Mouse (Mus musculus) spleen, embryonic (tissue): ENCODE data around the gene Phc2.

Source experiments
- CTCF ChIA-PET: fragments of 350-600 bp; sonication (Branson Sonifier 250); formaldehyde crosslinking; loops from one replicate; lab custom pipeline; 2022; lab: Charles Lee

The Phc2 gene

DNA sequence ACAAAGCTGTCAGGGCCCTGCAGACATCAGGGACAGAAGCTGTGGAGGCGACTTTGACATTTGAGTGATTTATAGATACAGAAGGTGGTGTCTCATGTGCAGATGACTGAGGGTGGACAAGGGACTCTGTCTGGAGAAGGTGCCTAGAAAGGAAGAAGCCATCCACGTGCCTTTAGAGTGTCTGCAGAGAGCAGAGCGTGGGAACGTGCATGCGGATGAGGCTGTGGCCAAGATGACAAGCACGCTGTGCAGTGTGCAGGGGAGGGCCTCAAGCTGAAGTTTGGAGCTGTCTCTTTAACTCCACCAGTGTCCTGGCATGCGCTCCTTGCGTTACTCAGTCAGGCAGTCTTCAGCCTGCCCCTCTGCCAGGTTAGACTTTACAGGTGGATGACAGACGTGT is 34.5 kb downstream of the Phc2 start:
- CTCF ChIA-PET = no interaction called here

GRCm38 (mm10) chr4:128689739-128690304 is 35.3 kb downstream of the Phc2 start:
- CTCF ChIA-PET = interaction anchor here (0.6 to 0.7 kb wide), 2 partner anchors 71 to 203 kb away, joined by 3 to 4 read pairs; partner anchors contain the start of gene Tlr12

- CTCF ChIA-PET = no interaction called here
Measured at GRCm38 (mm10) chr4:128691195-128691594, 36.7 kb downstream of the Phc2 start.

DNA sequence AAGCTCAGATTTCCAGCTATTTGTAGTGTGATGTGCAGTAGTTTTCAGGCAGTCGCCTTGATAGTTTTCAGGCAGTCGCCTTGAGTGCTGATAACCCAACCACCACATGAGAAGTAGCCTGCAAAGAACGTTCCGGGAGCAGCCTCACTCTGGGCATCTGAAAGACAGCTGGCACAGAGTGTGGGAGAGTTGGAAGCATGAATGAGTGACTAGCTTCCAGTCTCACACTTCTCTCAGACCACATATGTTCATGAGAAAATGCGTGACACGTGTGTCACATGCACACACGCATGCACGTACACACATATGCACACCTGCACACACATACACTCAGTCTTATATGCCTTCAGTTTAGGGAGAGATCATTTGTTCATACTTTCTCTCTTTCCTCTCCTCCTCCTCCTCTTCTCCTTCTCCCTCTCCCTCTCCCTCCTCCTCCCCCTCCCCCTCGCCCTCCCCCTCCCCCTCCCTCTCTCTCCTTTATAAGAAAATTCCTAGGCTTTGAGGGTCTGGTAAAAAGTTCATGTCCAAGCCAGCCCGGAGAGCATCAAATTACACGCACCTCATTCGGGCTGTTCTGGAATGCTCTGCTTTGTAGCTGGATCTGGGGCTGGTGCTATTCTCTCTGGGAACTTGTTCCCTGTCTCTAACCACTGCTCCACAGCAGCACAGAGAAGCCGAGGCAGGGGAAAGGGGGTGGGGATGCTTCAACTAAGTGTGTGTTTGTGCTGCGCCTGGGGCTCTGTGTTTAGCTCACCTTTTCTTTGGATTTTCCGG is 37.8 kb downstream of the Phc2 start:
- CTCF ChIA-PET = interaction anchor here (0.6 kb wide), 1 partner anchor 1829 kb away, joined by 21 read pairs; no protein-coding TSS in a partner anchor

DNA sequence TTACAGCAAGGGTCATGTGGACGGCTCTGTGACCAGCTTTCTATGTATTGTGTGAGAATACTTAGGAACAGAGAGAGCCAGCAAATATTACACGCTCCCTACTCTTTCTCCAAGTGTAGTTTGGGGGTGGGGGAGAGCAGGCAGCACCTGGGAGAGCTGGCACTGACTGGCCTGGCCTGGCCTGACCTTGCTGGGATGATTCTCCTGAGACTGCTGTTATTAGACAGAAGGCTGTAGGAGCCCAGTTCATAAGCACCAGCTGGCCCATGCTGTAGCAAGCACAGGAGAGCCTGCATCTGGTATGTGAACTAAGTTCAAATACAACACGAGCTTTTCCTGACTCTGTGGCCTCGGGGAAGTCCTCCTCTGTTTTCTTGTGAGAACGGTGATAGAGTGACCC is 38.7 kb downstream of the Phc2 start:
- CTCF ChIA-PET = no interaction called here

- CTCF ChIA-PET = interaction anchor here (0.5 kb wide), 1 partner anchor 14 kb away, joined by 9 read pairs; no protein-coding TSS in a partner anchor
Measured at GRCm38 (mm10) chr4:128694315-128694714, 39.8 kb downstream of the Phc2 start.

- CTCF ChIA-PET = no interaction called here
Measured at GRCm38 (mm10) chr4:128695149-128695548, 40.6 kb downstream of the Phc2 start.

GRCm38 (mm10) chr4:128698011-128698861 is 43.7 kb downstream of the Phc2 start:
- CTCF ChIA-PET = no interaction called here

DNA sequence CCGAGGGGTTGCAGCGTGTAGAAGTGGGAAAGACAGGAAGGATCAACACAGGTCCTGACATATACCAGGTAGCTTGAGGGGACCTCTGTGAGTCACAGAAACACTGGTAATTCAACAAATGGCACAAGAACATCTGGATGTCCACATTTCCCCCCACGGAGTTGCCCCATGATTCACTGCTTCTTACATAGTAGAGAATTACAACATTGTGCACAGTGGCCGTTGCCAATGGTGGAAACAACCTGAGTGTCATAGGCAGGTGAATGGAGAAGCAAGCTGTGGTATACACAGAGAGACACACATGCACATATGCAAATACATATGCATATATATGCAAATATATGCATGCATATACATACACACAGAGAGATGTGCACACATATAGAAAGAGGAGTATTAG is 45.4 kb downstream of the Phc2 start:
- CTCF ChIA-PET = no interaction called here

DNA sequence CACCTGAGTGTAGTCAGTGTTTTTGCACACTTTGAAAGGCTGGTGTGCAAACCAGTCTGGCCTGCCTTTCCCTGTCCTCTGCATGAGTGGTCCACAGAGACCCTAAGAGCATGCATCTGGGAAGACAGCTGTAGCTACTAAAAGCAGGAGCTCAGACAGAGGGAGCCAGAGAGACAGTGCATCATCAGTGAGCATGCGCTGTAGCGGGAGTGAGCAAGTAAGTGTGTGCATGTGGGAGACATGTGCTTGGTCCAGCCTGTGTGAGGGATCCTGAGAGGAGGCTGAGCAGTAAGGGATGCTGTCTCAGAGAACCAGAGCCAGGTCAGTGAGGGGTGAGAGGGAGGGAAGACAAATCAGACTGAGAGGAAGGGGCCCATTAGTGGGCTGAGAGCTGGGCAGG is 46.0 kb downstream of the Phc2 start:
- CTCF ChIA-PET = no interaction called here

DNA sequence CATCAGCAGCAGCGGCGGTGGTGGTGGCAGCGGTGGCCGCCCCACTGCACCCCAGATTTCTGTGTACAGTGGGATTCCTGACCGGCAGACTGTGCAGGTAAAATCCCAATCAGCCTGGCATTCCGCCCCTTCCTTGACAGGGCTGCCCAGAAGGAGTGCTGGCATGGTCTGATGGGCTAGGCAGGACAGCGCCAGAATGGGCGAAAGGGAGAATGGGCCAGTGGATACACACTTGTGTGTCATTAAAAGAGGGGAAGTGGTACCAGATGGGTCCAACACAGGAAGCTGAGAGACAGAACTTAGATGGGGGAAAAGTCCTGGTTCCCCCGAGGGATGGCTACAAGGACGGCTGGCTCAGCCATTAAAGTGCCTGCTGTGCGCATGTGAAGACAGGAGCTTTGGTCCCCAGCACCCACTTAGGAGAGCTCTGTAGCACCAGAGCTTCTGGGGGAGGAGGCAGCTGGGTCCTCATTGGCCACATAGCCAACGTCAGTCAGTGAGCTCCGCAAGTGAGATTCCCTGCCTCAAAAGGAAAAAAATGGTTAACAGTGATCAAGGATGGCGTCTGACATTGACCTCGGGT is 50.7 kb downstream of the Phc2 start:
- CTCF ChIA-PET = no interaction called here

GRCm38 (mm10) chr4:128706626-128707025 is 52.1 kb downstream of the Phc2 start:
- CTCF ChIA-PET = no interaction called here

DNA sequence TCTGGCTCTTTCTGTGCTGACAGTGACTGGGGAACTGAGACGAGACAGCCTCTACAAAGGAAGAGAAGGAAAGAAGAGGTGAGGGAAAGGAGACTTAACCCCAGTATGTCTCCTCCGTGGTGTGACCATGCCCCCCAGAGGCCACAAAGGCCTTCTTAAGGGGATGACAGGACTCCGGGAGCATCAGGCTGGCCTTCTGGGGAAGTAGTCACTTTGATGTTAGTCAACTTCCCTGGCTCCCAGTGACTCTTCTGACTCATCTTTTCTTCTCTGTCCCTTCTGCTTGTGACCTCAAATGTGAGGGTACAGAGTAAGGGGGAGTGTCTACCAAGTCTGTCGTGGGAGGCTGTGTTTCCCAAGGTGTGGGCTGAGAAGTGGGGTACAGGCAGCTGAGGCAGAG is 52.9 kb downstream of the Phc2 start:
- CTCF ChIA-PET = no interaction called here

DNA sequence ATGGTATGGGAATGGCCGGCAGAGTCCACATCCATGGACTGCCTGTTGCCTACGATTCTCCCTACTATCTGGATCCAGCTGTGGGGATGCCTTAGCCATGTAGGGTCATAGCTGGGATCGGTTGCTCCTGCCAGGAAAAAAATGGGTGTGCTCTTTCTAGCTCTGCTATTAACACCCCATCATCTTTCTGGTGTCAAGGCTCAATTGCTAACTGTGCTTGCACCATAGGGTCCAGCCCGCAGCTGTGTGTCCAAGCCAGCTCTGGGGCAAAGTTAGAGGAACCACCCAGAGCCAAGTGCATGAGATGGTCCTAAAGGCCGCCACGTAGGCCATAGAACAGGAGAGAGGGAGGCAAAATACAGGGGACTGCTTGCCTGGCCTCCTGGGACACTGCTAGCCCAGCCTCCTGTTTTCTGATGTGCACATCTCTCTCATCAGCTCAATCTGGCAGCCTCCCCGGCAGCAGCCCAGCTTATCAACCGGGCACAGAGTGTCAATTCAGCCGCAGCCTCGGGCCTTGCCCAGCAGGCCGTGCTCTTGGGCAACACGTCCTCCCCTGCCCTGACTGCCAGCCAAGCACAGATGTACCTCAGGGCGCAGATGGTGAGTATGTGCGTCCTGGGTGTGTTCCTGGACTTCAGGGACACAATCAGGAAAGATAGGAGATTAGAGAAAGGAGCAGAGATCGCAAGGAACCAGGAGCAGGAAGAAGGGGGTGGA is 54.7 kb downstream of the Phc2 start:
- CTCF ChIA-PET = no interaction called here

DNA sequence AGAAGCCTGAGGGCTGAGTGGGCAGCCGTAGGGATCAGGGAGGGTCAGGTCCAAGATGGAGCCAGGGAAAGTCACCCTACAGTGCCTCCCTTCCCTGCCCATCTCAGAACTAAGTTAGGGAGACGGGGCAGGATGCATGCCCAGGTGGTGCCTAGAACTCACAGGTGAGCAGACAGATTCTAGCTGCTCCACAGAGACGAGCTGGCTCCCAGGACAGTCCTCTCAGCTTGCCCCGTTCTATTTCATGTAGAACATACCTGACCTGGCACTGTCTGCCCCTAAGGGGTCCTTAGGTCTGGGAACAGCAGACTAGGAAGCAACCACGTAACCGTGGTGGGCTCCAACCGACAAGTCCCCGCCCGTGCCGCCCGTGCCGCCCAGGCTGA is 55.3 kb downstream of the Phc2 start:
- CTCF ChIA-PET = interaction anchor here (1.2 to 3.5 kb wide), 2 partner anchors 11 to 66 kb away, joined by 3 to 29 read pairs; no protein-coding TSS in a partner anchor

- CTCF ChIA-PET = interaction anchor here (1.2 to 3.5 kb wide), 2 partner anchors 10 to 66 kb away, joined by 3 to 29 read pairs; no protein-coding TSS in a partner anchor
Measured at GRCm38 (mm10) chr4:128710286-128710685, 55.8 kb downstream of the Phc2 start.

GRCm38 (mm10) chr4:128710800-128711199 is 56.3 kb downstream of the Phc2 start:
- CTCF ChIA-PET = interaction anchor here (0.8 to 3.5 kb wide), 6 partner anchors 10 to 148 kb away, joined by 3 to 29 read pairs (median 4); partner anchors contain the start of gene A3galt2

- CTCF ChIA-PET = interaction anchor here (0.6 to 3.5 kb wide), 7 partner anchors 14 to 147 kb away, joined by 3 to 29 read pairs (median 4); partner anchors contain the start of gene A3galt2
Measured at GRCm38 (mm10) chr4:128711455-128712135, 57.1 kb downstream of the Phc2 start.

DNA sequence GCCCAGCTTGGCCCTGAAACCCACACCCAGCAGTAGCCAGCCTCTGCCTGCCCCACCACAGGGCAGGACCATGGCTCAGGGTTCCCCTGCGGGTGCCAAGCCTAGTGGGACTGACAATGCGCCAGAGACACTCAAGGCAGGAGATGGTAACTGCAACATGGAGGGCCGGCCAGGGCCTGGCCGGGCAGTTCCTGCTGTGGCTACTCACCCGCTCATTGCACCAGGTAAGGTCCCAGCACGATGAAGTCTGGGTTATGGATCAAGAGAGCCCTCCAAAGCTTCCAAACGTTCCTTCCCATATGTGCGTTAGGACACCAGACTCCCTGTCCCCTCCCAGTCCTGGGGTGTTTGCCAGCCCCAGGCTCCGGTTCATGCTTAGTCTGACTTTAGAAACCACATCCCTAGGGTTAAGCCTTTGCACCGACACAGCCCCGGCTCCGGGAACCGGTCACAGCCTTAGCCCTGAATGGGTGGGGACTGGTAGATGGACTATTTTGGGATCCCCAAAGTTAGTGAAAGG is 57.7 kb downstream of the Phc2 start:
- CTCF ChIA-PET = interaction anchor here (0.6 to 3.5 kb wide), 5 partner anchors 14 to 1483 kb away, joined by 3 to 29 read pairs (median 4); no protein-coding TSS in a partner anchor

- CTCF ChIA-PET = interaction anchor here (3.5 kb wide), 1 partner anchor 63 kb away, joined by 29 read pairs; no protein-coding TSS in a partner anchor
Measured at GRCm38 (mm10) chr4:128712941-128713340, 58.4 kb downstream of the Phc2 start.
